Mouse (Mus musculus) hematopoietic stem cell, adult 5-6 weeks (primary cell): ENCODE results near the gene Kcnk5. TPM values are rescaled to one million over a fixed set of nuclear protein-coding genes. Genes with fewer than 3 reads are reported as not detected.
A peak's percentile ranks its signal among the peaks of the same experiment; 100 is the strongest.

Experiments used
- ATAC-seq, 2 experiments: fragments of 125-278 bp in 1 of 2; replicated peaks in 1 of 2; 2 replicates each; pipeline ENCODE4 v1.8.0; 2016 to 2017; ENCODE audit warnings: inconsistent platforms in 2 of 2, mild to moderate bottlenecking in 2 of 2, moderate number of reproducible peaks in 2 of 2, low read depth in 1 of 2, moderate TSS enrichment in 1 of 2; ENCODE audit not compliant: low FRiP score in 2 of 2, poor library complexity in 2 of 2, severe bottlenecking in 2 of 2, insufficient read depth in 1 of 2, low TSS enrichment in 1 of 2
- total RNA-seq: library from RNA; stranded (forward); fragments of 172-1452, 232-1000 nt; gene quantifications from 2 replicates; pipeline ENCODE4 v1.2.3, GENCODE M21; 2017

The Kcnk5 gene
- total RNA-seq, 1 experiment from 2014 or later, result 18.8 TPM

DNA sequence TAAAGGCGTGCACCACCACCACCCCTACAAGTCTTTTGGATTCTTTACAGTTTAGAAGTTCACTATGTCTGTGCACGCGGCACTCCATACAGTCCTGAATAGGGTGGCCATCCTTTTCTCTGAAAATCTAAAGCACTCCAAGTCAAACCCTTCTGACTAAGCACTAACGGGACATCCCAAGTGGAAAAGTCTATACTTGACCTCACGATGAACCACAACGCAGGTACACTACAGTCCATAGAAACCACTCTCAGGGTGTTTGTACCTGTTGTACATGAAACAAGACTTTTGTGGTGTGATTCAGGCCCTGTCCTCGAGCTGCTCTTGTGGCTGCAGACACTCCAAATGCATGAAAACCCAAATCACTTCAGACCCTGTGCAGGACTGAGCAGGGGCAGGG lies 6.5 kb downstream of the Kcnk5 start:
- no peak for ATAC-seq

GRCm38 (mm10) chr14:20174696-20175095 lies 6.9 kb downstream of the Kcnk5 start:
- ATAC-seq, result no peak

- peak in 1 of 2 experiments; percentile 16; a peak in 1 of 4 replicates for ATAC-seq
These were observed 7.6 kb downstream of the Kcnk5 start for GRCm38 (mm10) chr14:20173873-20174490.

DNA sequence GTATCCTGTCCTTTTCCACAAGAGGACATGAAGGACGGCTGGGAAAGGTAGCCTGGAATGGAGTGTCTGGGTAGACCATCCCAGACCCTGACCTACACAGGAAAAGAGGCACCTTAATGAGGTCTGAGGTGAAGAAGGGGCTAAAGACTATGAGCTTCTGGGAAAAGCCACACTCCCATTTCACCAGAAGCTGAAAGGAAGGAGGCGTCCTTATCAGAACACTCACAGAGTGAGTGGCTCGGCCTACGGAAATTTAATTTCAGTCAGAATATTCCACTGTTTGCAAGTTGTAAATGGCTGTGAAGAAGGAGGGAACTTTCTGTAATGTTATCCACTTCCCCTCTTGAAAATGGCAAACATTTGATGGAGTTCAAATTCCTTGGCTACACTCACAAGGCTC lies 8.7 kb downstream of the Kcnk5 start:
- ATAC-seq, result no peak

DNA sequence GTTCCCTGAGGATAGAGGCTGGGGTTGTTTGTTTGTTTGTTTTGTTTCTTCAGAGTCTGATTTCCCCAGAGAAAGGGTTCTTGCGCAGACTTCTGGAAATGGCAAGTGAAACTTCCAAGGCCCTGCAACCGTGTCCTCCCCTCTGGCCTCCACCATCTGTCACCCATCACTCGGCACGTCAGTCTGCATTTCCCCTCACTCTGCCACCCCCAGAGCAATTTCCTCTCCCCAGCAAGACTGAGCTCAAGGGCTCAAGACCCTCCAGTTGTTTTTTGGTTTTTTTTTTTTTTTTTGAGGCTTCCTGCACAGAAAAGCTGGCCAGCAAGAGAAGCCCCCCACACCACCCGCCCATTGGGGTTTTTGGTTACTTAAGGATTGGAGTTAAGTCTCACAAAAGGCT lies 9.1 kb downstream of the Kcnk5 start:
- ATAC-seq, result peak in 1 of 2 experiments; percentile 17; a peak in 1 of 4 replicates

DNA sequence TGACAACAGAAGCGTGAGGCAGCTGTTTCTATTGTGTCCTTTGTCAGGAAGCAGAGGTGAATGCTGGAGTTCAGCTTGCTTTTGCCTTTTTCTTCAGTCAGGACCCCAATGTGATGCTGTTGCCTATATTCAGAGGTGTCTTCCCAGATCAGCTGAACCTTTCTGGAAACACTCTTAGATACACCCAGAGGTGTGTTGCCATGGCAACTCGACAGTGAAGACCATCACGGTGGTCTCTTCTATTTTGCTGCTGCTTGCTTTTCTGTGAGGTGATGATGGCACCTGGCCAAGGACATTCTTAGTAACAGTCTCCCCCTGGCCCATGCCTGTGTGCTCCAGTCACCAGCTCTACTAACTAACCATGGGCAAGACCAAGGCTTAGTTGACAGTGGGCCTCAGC lies 9.8 kb downstream of the Kcnk5 start:
- ATAC-seq, result no peak

DNA sequence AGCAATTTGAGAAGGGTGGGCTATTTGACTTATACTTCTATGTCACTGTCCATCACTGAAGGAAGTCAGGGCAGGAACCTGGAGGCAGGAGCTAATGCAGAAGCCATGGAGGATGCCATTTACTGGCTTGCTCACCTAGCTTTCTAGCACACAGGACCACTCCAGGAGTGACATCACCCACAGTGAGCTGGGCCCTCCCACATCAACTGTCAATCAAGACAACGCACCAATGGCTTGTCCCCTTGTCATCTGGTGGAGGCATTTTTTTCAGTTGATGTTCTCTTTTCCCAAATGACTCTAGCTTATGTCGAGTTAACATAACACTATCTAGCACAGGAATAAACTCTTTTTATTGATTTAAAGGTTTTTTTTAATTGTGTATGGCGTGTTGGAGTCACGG lies 12.4 kb downstream of the Kcnk5 start:
- ATAC-seq, result no peak

DNA sequence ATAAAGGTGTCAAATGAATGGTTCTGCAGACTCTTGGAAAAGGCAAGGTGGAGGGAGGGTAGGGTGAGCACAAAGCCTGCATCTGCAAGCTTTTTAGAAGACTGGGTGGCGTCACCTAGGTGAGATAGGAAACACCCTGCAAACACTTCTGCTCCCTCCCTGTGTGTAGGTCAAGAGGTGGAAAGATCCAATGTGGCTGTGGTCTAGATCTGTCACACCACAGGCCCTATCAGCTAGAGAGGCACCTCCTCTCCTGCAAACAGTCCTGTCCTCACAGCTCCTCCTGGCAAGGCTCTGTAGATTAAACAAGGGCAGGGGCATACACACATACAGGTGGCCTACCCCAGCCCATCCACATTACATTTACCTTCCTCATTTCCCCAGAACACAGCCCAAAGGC lies 13.1 kb downstream of the Kcnk5 start:
- no peak for ATAC-seq

GRCm38 (mm10) chr14:20168054-20168453 lies 13.6 kb downstream of the Kcnk5 start:
- ATAC-seq, result no peak

GRCm38 (mm10) chr14:20165413-20165812 lies 16.2 kb downstream of the Kcnk5 start:
- no peak for ATAC-seq

GRCm38 (mm10) chr14:20164438-20164837 lies 17.2 kb downstream of the Kcnk5 start:
- ATAC-seq, result no peak

- ATAC-seq, result no peak
These were observed 18.9 kb downstream of the Kcnk5 start for GRCm38 (mm10) chr14:20162686-20163085.

DNA sequence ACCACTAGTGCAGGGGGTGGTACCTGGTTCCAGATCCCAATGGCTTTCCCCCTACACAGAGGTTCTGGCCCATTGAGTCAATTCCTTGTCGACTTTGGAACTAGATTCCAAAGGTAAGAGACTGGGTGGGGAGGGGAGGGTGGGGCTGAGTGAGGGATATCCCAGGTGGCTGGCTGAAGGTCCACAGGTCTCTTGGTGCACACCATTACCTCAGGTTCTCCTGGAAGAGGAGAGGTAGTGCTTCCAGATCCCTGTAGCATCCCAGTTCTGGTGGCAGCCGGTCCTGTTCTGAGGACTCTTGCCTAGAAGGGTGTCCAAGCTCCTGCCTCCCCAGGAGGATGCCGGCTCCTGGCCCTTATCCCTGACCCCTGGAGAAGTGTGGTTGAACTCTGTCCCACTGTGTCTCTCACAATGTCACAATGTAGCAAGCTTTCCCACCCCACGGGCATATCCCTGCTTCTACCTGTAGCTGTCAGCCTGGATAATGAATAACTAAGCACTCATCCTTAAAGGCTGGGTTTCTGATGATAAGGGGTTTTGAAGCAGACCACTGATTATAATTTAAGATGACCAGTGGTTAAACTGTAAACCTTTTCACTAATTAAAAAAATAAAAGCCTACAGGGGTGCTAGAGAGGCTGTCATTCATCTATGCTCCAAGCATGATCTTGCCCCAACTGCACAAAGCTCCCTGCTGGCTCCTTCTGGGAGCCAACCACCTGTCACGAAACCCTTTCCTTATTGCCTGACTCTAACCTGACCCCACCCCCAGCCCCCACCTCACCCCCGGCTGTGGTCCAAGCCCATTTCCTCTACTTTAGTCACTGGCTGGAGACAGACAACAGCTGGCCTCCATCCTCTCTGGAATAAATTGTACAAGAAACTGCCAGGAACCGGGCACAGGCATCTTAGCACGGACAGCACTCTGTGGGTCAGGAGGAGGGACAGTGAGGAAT lies 22.6 kb downstream of the Kcnk5 start:
- ATAC-seq, result no peak

DNA sequence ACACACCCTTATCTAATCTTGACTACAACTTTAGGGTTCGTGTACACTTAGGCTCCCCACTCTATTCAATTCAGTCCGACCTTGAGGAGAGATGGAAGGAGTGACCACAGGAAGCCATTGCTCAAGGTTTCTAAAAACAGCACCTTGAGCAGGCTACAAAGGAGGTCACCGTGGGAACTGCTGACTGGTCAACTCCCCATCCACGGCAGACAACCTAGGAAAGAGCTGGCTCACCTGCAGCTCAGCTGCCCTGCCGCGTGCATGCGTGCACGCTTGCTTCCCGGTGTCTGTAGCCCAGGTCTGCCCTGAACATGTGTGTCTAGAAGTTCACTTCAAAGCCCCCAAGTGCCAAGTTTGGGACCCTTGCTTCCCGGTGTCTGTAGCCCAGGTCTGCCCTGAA lies 24.0 kb downstream of the Kcnk5 start:
- ATAC-seq, result no peak

GRCm38 (mm10) chr14:20155718-20156117 lies 25.9 kb downstream of the Kcnk5 start:
- ATAC-seq, result no peak

GRCm38 (mm10) chr14:20154937-20155336 lies 26.7 kb downstream of the Kcnk5 start:
- ATAC-seq, result no peak

GRCm38 (mm10) chr14:20154245-20154644 lies 27.4 kb downstream of the Kcnk5 start:
- peak; percentile 17 to 26; a peak in 2 of 4 replicates for ATAC-seq
